Mouse (Mus musculus): ENCODE results near the gene Abcd2.

The Abcd2 gene

GRCm38 (mm10) chr15:91191412-91192222, at the start of gene Abcd2:
Gene Abcd2 (minus strand): TSS chr15:91191799.
- in situ Hi-C loops (cut with MboI, MseI), result no loop called here

- in situ Hi-C loops (cut with MboI, MseI), result no loop called here
These were observed 49.2 kb upstream of the Abcd2 start for GRCm38 (mm10) chr15:91240683-91241335.

- in situ Hi-C loops (cut with MboI, MseI), result no loop called here
These were observed 45.7 kb upstream of the Abcd2 start for GRCm38 (mm10) chr15:91237294-91237693.

GRCm38 (mm10) chr15:91206518-91206917, 14.9 kb upstream of the Abcd2 start:
- in situ Hi-C loops (cut with MboI, MseI), result no loop called here

- in situ Hi-C loops (cut with MboI, MseI), result no loop called here
These were observed 11.9 kb upstream of the Abcd2 start for GRCm38 (mm10) chr15:91203521-91203920.

GRCm38 (mm10) chr15:91202486-91202885, 10.9 kb upstream of the Abcd2 start:
- in situ Hi-C loops (cut with MboI, MseI), result no loop called here

- in situ Hi-C loops (cut with MboI, MseI), result no loop called here
These were observed 9.2 kb upstream of the Abcd2 start for GRCm38 (mm10) chr15:91200833-91201232.

- in situ Hi-C loops (cut with MboI, MseI), result no loop called here
These were observed 7.8 kb upstream of the Abcd2 start, which contains the start of gene CN725425 for GRCm38 (mm10) chr15:91199256-91199905. Gene CN725425 (plus strand): TSS chr15:91199494.

GRCm38 (mm10) chr15:91192223-91192598, 612 bp upstream of the Abcd2 start:
- in situ Hi-C loops (cut with MboI, MseI), result no loop called here

- in situ Hi-C loops (cut with MboI, MseI), result no loop called here
These were observed 936 bp downstream of the Abcd2 start for GRCm38 (mm10) chr15:91190519-91191207.

GRCm38 (mm10) chr15:91190026-91190425, 1.6 kb downstream of the Abcd2 start:
- in situ Hi-C loops (cut with MboI, MseI), result no loop called here

- in situ Hi-C loops (cut with MboI, MseI), result no loop called here
These were observed 5.2 kb downstream of the Abcd2 start for GRCm38 (mm10) chr15:91186358-91186757.

GRCm38 (mm10) chr15:91179911-91180622, 11.5 kb downstream of the Abcd2 start:
- in situ Hi-C loops (cut with MboI, MseI), result no loop called here

- in situ Hi-C loops (cut with MboI, MseI), result no loop called here
These were observed 12.8 kb downstream of the Abcd2 start for GRCm38 (mm10) chr15:91178656-91179314.

- in situ Hi-C loops (cut with MboI, MseI), result no loop called here
These were observed 19.4 kb downstream of the Abcd2 start for GRCm38 (mm10) chr15:91172193-91172592.

GRCm38 (mm10) chr15:91171332-91171731, 20.3 kb downstream of the Abcd2 start:
- in situ Hi-C loops (cut with MboI, MseI), result no loop called here

- in situ Hi-C loops (cut with MboI, MseI), result no loop called here
These were observed 20.8 kb downstream of the Abcd2 start for GRCm38 (mm10) chr15:91170602-91171328.

- in situ Hi-C loops (cut with MboI, MseI), result no loop called here
These were observed 23.6 kb downstream of the Abcd2 start for GRCm38 (mm10) chr15:91167850-91168562.

GRCm38 (mm10) chr15:91165021-91165420, 26.6 kb downstream of the Abcd2 start:
- in situ Hi-C loops (cut with MboI, MseI), result no loop called here
